Mouse (Mus musculus) liver, embryonic 11.5 days (tissue): ENCODE results near the gene 9830107B12Rik. TPM values are rescaled to one million over a fixed set of nuclear protein-coding genes. Genes with fewer than 3 reads are reported as not detected.

ENCODE experiments used
- ATAC-seq: fragments of 200-750 bp; cut with Nextera tagmentation; replicated peaks from 2 replicates; pipeline ENCODE4 v1.8.0; 2017; ENCODE audit warnings: moderate number of reproducible peaks, mild to moderate bottlenecking, moderate TSS enrichment, moderate library complexity; ENCODE audit not compliant: low FRiP score
- DNase-seq: peaks from one replicate; pipeline ENCODE4 v3.0.0-alpha.2; 2017; ENCODE audit warnings: low spot score
- H3K27ac ChIP-seq: fragments of 300-500 bp; sonication (generic); 2 replicates; pipeline ENCODE4 v1.5.1; 2014; ENCODE audit warnings: mild to moderate bottlenecking, low read depth, low read length, control low read depth
- H3K27me3 ChIP-seq: fragments of 300-500 bp; sonication (generic); replicated peaks from 2 replicates; pipeline ENCODE4 v1.6.1; 2014; ENCODE audit warnings: low read length, mixed read lengths; ENCODE audit not compliant: control insufficient read depth, insufficient read depth
- H3K36me3 ChIP-seq: fragments of 300-500 bp; sonication (generic); 2 replicates; pipeline ENCODE4 v1.6.1; 2014; ENCODE audit warnings: mild to moderate bottlenecking, low read length, moderate library complexity, mixed read lengths; ENCODE audit not compliant: control insufficient read depth, insufficient read depth
- H3K4me1 ChIP-seq: fragments of 300-500 bp; sonication (generic); replicated peaks from 2 replicates; pipeline ENCODE4 v1.6.1; 2014; ENCODE audit warnings: low read length, mixed read lengths; ENCODE audit not compliant: control insufficient read depth, insufficient read depth
- H3K4me2 ChIP-seq: fragments of 300-500 bp; sonication (generic); 2 replicates; pipeline ENCODE4 v1.6.1; 2014; ENCODE audit warnings: mild to moderate bottlenecking, control low read depth, moderate library complexity
- H3K4me3 ChIP-seq: fragments of 300-500 bp; sonication (generic); 2 replicates; pipeline ENCODE4 v1.5.1; 2014; ENCODE audit warnings: low read depth, low read length, control low read depth
- H3K9ac ChIP-seq: fragments of 300-500 bp; sonication (generic); 2 replicates; pipeline ENCODE4 v1.6.1; 2014; ENCODE audit warnings: low read depth, low read length, control low read depth
- H3K9me3 ChIP-seq: fragments of 300-500 bp; sonication (generic); 2 replicates; pipeline ENCODE4 v1.6.1; 2016; ENCODE audit warnings: low read length, inconsistent platforms, mixed read lengths; ENCODE audit not compliant: control insufficient read depth
- whole genome bisulfite sequencing: fragments of 180-500 bp; shearing (Covaris S2); extraction: QIAGEN DNeasy Blood & Tissue Kit; methylation state at CpG from one replicate; pipeline ENCODE4 v1.1.7; 2014; 5-methylcytosine and 5-hydroxymethylcytosine counted together
- polyA plus RNA-seq: library from polyadenylated mRNA; unstranded; fragments of >200 nt; fragmentation: Nextera tagmentation; extraction: Ambion mirVana; gene quantifications from 2 replicates; pipeline ENCODE4 v1.2.1, GENCODE M21; 2014

Gene 9830107B12Rik
- polyA plus RNA-seq, 1 experiment from 2014 or later, result 0.05 TPM

GRCm38 (mm10) chr17:48080626-48081025 lies 65.4 kb downstream of the 9830107B12Rik start:
- Histone ChIP-seq H3K36me3 (no peaks in the 10 kb centered on the region), H3K4me1 (no peaks in the 10 kb centered on the region), H3K4me2 (no peak overlapping the region), H3K27me3 (no peaks in the 10 kb centered on the region), H3K9ac (no peak overlapping the region), H3K27ac (no peak overlapping the region), H3K4me3 (no peak overlapping the region), H3K9me3 (no peaks in the 10 kb centered on the region)
- ATAC-seq (no peak), DNase-seq (no peak)
- 37% methylated on average over 3 of the region's 3 CpGs for WGBS

Other genes with a start within 250 kb of the 9830107B12Rik start
- 21.3 and 21.6 TPM in 2 replicates for gene Foxp4, start 221.6 kb downstream of the 9830107B12Rik start, polyA plus RNA-seq
- not detected in 2 replicates for gene 1700122O11Rik, start 108.0 kb downstream of the 9830107B12Rik start, polyA plus RNA-seq
- gene 1700067P10Rik, start 56.9 kb downstream of the 9830107B12Rik start, polyA plus RNA-seq, result not detected in 2 replicates
- not detected in 2 replicates for gene A530064D06Rik, start 21.0 kb upstream of the 9830107B12Rik start, polyA plus RNA-seq
- gene Trem1, start 86.5 kb upstream of the 9830107B12Rik start, polyA plus RNA-seq, result 0.36 and 0.89 TPM in 2 replicates
- 1.4 and 1.9 TPM in 2 replicates for gene Trem3, start 101.5 kb upstream of the 9830107B12Rik start, polyA plus RNA-seq
- 2.5 and 2.9 TPM in 2 replicates for gene Treml4, start 118.0 kb upstream of the 9830107B12Rik start, polyA plus RNA-seq
- 3.9 and 4.8 TPM in 2 replicates for gene Treml2, start 153.2 kb upstream of the 9830107B12Rik start, polyA plus RNA-seq
- gene B430306N03Rik, start 169.9 kb upstream of the 9830107B12Rik start, polyA plus RNA-seq, result 1.6 and 1.7 TPM in 2 replicates
- 3.5 and 4.7 TPM in 2 replicates for gene Trem2, start 200.1 kb upstream of the 9830107B12Rik start, polyA plus RNA-seq
- 33.2 and 36.3 TPM in 2 replicates for gene Treml1, start 213.6 kb upstream of the 9830107B12Rik start, polyA plus RNA-seq